Mouse (Mus musculus) left cerebral cortex, postnatal 10 days (tissue): ENCODE measurements around the gene Tyw1. TPM values are rescaled to one million over a fixed set of nuclear protein-coding genes. Genes with fewer than 3 reads are reported as not detected.
"Not testable (repeated sequence)": the region's sequence is repeated elsewhere in the genome, so short reads cannot be mapped to it uniquely, and the experiment has no call there.

ENCODE experiments used
- DNase-seq, 2 experiments: peaks; one replicate each; pipeline ENCODE4 v3.0.0; 2021 to 2022; ENCODE audit warnings: low spot score in 2 of 2, mixed read lengths in 1 of 2; ENCODE audit errors: extremely low spot score in 1 of 2
- intact Hi-C: fragments of 180-260 bp; cut with DNase I; formaldehyde crosslinking; loops from one replicate; pipeline ENCODE4 v1.15.1; 2025
- total RNA-seq, 2 experiments: library from RNA; stranded (reverse); gene quantifications; 2 replicates each; pipeline ENCODE4 v1.2.3; 2021

Tyw1 gene
- 10 to 100 TPM; 16.8 to 20.9 TPM for total RNA-seq

DNA sequence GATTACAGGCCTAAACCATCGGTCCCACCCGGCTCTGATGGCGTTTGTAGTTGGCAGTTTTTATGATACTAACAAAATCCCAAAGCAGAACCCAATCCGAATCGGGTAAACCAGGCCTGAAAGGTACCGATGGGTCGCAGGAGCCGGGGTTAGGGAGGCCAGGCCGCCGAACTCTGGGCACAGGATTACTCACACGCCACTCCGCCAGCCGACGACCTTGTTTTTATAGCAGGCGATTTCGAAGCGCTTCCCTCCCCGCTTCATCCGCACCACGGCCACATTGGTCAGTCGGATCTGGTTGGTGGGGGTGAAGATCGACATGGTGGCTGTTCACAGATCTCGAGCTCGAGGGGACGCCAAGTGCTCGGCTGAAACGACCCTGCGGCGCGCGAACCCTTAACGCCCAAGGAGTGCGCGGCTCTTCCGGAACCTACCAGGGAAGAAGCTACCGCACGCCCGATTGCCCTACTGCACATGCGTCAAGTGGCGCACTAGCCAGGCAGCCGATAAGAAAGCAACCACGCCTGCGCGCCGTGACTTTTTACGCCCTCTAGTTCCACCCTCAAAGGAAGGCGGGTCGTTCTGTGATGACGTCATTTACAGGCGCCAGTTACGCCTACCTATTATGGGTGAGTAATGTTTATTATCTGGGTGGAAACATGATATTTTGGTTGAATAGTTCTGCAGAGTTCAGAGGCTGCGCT is at the start of gene Tyw1, which contains the start of gene Sbds:
Tyw1 (plus strand) TSS at position 603 of the 704 bp plus-strand sequence.
Sbds (minus strand) TSS at position 514 of the 704 bp plus-strand sequence.
- intact Hi-C loops: no loop called here
- peak; percentile 98 to 99 for DNase-seq

DNA sequence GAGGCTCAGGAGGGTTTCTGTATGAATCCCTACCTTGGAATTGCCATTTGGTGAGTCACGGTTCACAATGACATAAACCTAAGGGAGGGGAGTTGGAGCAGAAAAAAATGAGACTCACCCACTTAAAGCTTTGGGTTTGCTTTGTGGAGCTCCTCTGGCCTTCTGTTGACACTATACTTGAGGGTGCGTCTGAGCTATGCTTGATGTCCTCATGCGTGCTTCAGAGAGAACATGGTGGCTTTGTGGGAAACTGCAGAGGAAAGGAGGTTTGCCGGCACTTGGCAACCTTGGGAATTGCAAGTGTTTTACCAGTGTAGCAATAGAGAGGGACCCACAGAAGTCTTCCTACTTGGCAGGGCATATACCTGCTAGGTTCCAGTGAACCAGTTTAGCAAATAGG is 48.1 kb upstream of the Tyw1 start:
- no peak for DNase-seq
- intact Hi-C loops: no loop called here

DNA sequence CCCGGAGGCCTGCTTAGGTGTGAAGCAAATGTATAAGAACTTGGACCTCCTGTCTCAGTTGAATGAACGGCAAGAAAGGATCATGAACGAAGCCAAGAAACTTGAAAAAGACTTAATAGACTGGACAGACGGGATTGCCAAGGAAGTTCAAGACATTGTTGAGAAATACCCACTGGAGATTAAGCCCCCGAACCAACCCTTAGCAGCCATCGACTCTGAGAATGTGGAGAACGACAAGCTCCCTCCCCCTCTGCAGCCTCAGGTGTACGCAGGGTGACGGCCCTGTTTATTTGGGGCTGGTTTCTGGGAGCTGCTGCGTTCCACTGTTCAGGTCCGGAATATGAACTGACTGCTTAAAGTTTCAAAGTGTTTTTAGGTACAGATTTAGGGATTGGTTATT is 42.5 kb upstream of the Tyw1 start:
- intact Hi-C loops: no loop called here
- DNase-seq: no peak

DNA sequence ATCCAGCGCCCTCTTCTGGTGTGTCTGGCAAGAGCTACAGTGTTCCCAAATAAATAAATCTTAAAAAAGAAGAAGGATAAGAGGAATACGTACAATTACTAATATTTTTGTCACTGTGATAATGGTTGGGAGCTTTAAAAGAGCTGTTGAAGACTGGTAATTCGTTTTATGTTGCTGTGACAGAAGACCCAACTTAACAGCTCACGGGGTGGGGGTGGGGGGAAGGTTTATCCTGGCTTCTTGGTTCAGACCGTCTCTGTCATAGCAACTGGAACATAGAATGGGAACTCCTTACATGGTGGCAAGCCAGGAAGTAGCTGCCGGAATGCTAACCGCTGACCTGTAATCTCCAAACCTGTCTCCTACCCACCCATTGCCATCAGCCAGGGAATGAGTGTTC is 38.6 kb upstream of the Tyw1 start, which contains the start of gene Tmem248:
Tmem248 (plus strand) TSS at position 301 of the 400 bp plus-strand sequence.
- intact Hi-C loops: loop anchor here (5.0 kb wide), 1 partner anchor 34 kb away; no protein-coding TSS in a partner anchor

DNA sequence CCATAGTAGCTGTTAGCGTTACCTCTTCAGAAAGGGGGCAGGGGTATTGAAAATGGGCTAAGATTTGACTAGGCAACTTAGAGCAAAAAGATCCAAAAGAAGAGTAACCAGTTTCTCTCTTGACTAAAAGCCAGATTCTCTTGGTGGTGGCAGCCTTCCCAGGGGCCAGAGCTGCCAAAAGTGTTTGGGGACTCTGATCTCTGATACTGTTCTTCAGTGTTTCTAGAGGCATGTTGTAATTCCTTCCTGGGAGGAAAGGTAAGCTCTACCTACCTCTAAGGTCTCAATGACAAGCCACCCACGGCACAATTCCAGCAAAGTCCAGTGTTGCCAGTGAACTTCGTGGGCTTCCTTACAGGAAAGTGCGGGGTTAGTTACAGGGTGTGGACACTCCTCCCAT is 38.0 kb upstream of the Tyw1 start:
- intact Hi-C loops: loop anchor here (5.0 kb wide), 1 partner anchor 35 kb away; no protein-coding TSS in a partner anchor
- no peak for DNase-seq

More for the DNA sequence above, 38.6 kb upstream of the Tyw1 start, which contains the start of gene Tmem248:
- DNase-seq: no peak

DNA sequence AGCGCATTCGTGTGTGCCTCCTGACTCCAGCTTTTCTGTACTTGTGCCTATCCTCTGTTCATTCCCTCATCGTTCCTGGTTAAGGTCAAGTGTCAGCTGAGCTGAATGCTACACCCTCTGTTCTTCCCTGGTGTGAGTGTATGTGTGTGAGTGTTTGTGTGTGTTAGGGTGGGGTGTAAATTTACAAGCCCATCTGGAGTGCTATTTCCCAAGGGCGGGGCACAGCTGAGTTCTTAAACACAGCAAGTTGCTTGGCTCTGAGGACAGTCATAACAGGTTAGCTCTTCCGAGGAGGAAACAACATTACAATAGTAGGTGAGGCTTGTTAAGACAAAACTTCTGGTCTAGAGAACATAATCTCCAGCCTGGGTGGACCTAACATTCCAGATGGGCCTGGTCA is 37.1 kb upstream of the Tyw1 start:
- intact Hi-C loops: loop anchor here (5.0 kb wide), 1 partner anchor 36 kb away; no protein-coding TSS in a partner anchor

DNA sequence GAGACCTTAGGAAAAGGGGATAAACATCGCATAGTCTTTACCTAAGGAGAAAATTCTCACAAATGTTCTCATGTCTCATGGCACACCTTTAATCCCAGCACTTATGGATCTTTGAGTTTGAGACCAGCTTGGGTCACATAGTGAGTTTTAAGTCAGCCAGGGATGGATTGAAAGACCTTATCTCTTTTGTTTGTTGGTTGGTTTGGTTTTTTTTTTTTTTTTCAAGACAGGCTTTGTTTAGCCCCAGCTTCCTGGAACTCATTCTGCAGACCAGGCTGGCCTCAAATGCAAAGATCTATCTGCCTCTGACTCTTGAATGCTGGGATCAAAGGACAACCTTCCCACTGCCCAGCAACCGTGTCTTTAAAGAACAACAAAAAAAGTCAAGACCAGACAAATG is 34.1 kb upstream of the Tyw1 start:
- intact Hi-C loops: no loop called here

More for the DNA sequence above, 37.1 kb upstream of the Tyw1 start:
- DNase-seq: no peak

DNA sequence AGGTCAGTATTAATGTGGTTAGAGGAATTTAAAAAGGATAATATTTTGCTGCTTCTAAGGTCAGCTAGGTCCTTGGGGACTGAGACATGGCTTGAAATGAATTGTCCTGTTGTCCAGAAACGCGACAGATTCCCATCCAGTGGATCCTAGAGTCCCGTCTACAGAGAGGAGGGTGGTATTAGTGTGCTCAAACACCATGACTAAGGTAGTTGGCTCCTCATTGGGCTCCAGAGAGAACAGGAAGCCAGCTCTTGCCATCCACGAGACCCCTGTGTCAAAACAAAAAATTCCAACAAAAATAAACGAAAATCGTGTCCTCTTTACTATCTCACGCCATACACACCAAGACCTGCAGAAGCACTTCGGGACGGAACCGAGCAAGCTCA is 33.7 kb upstream of the Tyw1 start:
- intact Hi-C loops: no loop called here
- peak in 1 of 2 experiments; percentile 13 for DNase-seq

More for the DNA sequence above, 34.1 kb upstream of the Tyw1 start:
- no peak for DNase-seq

DNA sequence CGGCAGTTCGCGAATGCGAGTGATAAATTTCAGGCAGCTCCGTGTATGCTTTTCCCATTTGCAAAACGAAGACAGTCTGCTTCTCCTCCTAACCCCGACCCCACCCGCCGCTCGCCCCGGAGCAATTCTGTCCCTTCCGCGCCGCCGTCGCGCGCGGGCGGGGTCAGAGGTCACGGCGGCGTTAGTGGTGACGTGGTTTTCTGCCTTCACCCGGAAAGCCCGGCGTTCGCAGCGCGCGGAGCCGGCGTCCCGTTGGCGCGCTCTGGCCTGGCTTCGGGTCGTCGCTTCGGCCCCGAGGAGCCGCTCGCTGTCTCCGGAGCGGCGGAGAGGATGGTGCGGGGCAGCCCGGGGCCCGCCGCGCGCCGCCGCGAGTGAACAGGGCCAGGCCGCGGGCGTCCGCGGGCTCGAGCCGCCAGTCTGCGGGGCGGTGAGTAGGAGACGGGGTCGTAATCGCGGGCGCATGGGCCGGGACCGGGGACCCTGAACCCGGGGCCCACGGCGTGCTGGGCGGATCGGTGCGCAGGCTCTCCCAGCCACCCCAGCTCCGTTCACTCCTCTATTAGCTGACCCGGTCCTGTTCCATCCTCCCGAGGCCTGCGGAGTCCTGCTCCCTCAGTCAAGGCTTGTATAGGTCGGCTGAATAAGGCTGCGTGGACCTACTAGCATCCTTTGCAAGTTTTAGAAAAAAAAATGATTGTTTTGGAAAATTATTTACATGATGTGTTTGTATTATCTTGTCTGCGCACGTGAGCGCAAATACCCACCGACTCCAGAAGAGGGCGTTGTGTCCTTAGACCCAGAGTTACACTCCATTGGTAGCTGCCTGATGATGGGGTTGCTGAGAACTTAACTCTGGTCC is 33.0 kb upstream of the Tyw1 start:
- intact Hi-C loops: no loop called here
- DNase-seq: peak; percentile 90 to 96

DNA sequence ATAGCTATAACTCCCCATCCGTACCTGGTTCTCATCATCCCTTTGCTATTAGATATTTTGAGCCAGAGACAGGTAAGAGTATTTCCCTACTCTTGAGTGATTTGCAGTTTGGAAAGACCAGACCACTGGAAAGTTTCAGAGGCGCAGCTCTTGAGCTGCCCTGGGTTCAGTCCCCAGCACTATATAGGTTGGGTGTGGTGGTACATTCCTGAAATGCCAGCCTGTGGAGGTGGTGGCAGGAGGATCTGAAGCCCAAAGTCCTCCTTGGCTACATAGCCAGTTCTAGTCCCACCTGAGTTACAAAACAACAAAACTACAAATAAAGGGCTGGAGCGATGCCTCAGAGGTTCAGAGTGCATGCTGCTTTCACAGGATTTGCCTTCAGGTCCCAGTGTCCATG is 28.6 kb upstream of the Tyw1 start:
- no peak for DNase-seq
- intact Hi-C loops: no loop called here

DNA sequence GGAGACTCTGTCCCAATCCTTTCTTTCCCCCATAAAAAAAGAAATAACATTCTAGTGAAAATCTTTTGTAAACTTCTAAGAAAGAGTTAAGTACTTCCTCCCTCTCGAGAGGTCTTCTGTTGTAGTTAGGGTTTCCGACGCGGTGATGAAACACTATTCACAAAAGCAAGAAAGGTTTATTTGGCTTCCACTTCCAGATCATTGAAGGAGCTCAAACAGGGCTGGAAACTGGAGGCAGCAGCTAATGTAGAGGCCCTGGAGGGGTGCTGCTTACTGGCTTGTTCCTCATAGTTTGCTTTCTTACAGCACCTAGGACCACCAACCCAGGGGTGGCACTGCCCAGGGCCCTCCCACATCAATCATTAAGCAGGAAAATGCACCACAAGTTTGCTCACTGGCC is 27.3 kb upstream of the Tyw1 start:
- intact Hi-C loops: no loop called here
- DNase-seq: no peak

DNA sequence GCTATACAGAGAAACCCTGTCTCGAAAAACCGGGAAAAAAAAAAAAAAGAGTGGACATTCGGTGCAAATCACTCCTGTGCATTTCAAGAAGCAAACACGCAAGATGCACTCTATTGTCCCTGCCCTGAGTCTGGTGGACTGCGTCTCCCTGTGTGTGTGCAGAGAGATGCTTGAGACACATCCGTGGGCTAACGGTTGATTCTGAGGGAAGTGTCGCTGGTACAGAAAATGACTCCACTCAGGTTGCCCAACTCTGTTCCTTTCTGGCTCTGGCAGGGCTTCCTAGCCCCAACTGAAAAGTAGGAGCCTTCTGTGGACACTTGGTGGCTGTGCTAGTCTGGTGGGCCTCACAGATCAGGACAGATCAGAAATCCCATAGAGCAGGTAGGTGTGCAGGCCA is 19.1 kb upstream of the Tyw1 start:
- intact Hi-C loops: loop anchor here (2.0 kb wide), 1 partner anchor 14 kb away; no protein-coding TSS in a partner anchor
- DNase-seq: no peak

DNA sequence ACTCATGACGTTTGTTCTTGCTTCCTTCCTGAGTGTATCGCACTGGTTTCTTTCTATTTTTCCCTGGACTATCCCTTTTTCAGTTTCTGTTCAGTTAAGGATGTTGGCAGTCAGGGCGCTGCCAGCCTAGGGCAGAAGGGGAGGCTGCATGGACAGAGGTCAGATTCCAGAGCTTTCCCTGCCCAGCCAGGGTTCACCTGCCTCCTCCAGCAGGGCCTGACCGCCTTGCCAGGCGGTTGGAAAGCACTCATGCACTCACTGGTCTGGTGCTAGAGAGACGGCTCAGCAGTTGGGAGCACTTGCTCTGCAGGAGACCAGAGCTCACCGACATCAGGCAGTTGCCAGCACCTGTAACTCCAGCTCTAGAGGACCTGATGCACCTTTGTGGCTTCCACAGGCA is 16.2 kb upstream of the Tyw1 start:
- intact Hi-C loops: no loop called here
- DNase-seq: no peak

DNA sequence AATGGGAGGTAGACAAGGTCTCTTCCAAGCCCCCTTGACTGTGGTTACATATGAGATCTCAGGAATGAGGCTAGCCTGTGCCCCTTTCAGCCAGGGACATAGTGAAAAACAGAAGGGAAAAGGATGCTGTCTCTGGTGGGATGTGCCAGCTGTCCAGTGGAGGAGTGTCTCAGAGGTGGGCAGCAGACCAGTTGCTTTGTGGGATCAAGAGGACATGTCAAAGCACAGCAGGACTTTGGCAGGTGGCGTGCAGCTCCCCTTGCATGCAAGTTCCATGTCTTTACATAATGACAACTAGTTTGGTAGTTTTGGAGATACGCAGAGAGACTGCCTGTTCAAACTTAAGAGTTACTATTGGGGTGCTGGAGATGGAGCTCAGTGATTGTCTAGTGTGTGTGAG is 15.6 kb upstream of the Tyw1 start:
- no peak for DNase-seq
- intact Hi-C loops: no loop called here

DNA sequence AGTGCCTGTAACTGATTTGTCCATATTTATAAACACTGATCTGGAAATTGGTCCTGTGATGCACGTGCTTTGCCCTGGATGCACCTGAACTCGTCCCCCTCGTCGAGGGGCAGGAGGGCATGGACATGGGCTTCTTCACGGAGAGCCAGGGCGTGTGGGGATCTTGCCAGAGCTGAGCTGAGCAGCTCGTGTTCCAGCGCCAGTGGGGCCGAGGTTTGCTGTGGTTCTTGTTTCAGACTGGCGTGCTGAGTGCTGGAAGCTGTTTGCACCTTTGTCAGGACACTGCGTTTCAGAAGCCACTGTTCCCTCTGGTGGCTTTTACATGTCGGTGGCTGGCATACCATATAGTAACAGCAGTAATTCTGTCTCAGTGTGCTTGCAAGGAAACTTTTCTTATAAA is 14.0 kb upstream of the Tyw1 start:
- intact Hi-C loops: no loop called here

DNA sequence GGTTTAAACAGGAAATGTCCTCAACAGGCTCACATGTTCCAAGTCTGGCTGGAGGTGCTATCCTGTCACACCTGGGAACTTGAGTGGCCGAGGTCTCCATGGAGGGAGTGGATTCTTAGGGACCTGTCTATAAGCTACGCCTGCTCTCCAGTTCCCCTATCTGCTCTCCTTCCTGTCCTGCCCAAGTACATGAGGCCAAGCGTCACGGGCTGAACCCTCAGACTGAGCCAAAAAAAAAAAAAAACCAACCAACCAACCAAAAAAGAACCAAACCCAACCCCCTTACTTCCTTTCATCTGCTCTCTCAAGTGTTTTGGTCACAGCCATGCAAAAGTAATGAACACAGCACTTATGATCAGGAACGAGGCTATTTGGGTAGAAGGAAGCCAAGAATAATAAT is 7.6 kb upstream of the Tyw1 start:
- no peak for DNase-seq
- intact Hi-C loops: no loop called here

More for the DNA sequence above, 14.0 kb upstream of the Tyw1 start:
- DNase-seq: no peak

DNA sequence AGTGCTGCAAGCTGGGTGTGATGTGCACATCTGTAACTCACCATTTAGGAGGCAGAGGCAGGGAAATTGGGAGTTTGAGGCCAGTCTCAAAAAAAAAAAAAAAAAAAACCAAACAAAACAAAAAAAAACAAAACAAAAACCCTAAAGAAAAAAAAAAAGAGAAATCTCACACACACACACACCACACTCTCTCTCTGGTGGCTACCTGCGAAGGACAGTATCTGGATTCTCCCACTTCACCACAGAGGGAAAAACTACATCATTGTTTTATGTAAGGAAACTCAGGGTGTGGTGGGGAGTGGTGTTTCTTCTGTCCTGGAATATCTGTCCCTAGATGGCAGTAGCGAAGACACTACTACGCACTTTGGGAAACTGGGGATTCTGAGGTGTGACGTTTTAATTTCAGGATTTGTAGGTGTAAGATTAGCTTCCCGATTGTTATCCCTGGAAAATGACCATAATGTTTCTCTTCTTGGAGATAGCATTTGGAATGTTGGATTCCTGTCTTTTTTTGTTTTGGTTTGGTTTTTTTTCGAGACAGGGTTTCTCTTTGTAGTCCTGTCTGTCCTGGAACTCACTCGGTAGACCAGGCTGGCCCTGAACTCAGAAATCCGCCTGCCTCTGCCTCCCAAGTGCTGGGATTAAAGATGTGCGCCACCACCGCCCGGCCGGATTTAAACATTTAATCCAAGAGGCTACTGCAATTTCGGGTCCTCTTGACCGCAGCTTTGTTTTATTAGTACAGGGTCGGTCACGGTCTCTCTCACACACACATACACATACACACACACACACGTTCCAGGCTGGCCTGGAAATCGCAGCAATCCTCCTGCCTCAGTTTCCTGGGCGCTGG is 1.0 kb upstream of the Tyw1 start:
- intact Hi-C loops: no loop called here
- no peak for DNase-seq

DNA sequence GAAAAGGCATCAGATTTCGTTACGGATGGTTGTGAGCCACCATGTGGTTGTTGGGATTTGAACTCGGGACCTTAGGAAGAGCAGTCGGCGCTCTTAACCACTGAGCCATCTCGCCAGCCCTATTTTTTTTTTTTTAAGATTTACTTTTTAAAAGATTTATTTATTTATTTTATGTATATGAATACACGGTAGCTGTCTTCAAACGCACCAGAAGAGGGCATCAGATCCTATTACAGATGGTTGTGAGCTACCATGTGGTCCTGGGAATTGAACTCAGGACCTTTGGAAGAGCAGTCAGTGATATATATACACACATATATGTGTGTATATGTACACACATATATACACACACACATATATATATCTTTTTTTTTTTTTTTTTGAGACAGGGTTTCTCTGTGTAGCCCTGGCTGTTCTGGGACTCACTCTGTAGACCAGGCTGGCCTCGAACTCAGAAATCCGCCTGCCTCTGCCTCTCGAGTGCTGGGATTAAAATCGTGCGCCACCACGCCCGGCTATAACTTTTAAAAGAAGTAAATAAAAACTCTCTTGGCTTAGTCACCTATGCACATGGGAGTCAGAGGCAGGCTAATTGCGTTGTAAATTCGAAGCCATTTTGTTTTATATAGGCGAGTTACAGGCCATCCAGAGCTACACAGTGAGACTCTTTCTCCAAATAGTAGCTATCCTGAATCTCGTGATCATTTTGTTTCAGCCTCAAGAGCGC is 543 bp downstream of the Tyw1 start:
- DNase-seq, intact Hi-C loops: not testable (repeated sequence)
